Mouse (Mus musculus) embryonic facial prominence, embryonic 12.5 days (tissue): Measurements from ENCODE around the gene Shisa2. TPM values are rescaled to one million over a fixed set of nuclear protein-coding genes. Genes with fewer than 3 reads are reported as not detected.
A peak's percentile ranks its signal among the peaks of the same experiment; 100 is the strongest.

Experiments used
- ATAC-seq: fragments of 200-750 bp; cut with Nextera tagmentation; 2 replicates; pipeline ENCODE4 v1.8.0; 2017; ENCODE audit not compliant: insufficient number of reproducible peaks, insufficient read depth, low FRiP score, low TSS enrichment
- H3K27ac ChIP-seq: fragments of 300-500 bp; sonication (generic); 2 replicates; pipeline ENCODE4 v1.5.1; 2016; ENCODE audit warnings: mild to moderate bottlenecking
- H3K27me3 ChIP-seq: fragments of 300-500 bp; sonication (generic); 2 replicates; pipeline ENCODE4 v1.6.1; 2016; ENCODE audit warnings: mild to moderate bottlenecking, moderate library complexity
- H3K36me3 ChIP-seq: fragments of 300-500 bp; sonication (generic); 2 replicates; pipeline ENCODE4 v1.6.1; 2016; ENCODE audit warnings: mild to moderate bottlenecking
- H3K4me1 ChIP-seq: fragments of 300-500 bp; sonication (generic); 2 replicates; pipeline ENCODE4 v1.6.1; 2016
- H3K4me2 ChIP-seq: fragments of 300-500 bp; sonication (generic); replicated peaks from 2 replicates; pipeline ENCODE4 v1.6.1; 2016; ENCODE audit warnings: mild to moderate bottlenecking, moderate library complexity
- H3K4me3 ChIP-seq: fragments of 300-500 bp; sonication (generic); 2 replicates; pipeline ENCODE4 v1.5.1; 2016; ENCODE audit warnings: mild to moderate bottlenecking
- H3K9ac ChIP-seq: fragments of 300-500 bp; sonication (generic); 2 replicates; pipeline ENCODE4 v1.6.1; 2016; ENCODE audit warnings: mild to moderate bottlenecking, moderate library complexity
- H3K9me3 ChIP-seq: fragments of 300-500 bp; sonication (generic); 2 replicates; pipeline ENCODE4 v1.6.1; 2016; ENCODE audit warnings: mild to moderate bottlenecking, moderate library complexity
- WGBS: fragments of 180-500 bp; shearing (Covaris S2); methylation state at CpG from one replicate; pipeline ENCODE4 v1.1.7; 2016; 5-methylcytosine and 5-hydroxymethylcytosine counted together
- polyA plus RNA-seq: library from polyadenylated mRNA; unstranded; fragments of >200 nt; fragmentation: Nextera tagmentation; extraction: Ambion mirVana; gene quantifications from 2 replicates; pipeline ENCODE4 v1.2.1, GENCODE M21; 2016

Shisa2 gene
- polyA plus RNA-seq, 1 experiment from 2014 or later: 54.8 TPM

DNA sequence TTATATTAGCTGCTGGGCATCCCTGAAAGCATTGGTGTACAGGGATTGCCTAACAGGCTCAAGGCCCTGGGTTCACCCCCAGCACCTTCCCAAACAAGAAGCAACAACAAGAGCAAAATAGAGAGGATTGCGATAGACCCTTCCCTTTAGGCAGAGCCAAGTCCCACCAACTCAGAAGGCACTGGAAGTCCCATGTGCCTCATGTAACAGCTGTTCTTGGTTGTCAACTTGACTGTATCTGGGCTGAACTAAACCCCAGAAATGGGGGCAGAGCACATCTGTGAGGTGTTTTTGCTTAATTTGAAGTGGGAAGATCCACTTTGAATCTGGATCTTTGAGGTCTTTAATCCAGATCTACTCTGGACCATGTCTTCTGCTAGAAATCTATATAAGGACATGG is 32.0 kb downstream of the Shisa2 start:
- H3K4me1 ChIP-seq: no peaks in the 10 kb centered on the region
- H3K36me3 ChIP-seq: no peaks in the 10 kb centered on the region
- no peak overlapping the region for H3K4me3 ChIP-seq
- no peak for ATAC-seq
- no peaks in the 10 kb centered on the region for H3K27me3 ChIP-seq
- H3K27ac ChIP-seq: no peak overlapping the region
- no peak overlapping the region for H3K4me2 ChIP-seq
- no peak overlapping the region for H3K9ac ChIP-seq
- 92% methylated on average over 1 of the region's 1 CpGs for WGBS
- no peaks in the 10 kb centered on the region for H3K9me3 ChIP-seq

DNA sequence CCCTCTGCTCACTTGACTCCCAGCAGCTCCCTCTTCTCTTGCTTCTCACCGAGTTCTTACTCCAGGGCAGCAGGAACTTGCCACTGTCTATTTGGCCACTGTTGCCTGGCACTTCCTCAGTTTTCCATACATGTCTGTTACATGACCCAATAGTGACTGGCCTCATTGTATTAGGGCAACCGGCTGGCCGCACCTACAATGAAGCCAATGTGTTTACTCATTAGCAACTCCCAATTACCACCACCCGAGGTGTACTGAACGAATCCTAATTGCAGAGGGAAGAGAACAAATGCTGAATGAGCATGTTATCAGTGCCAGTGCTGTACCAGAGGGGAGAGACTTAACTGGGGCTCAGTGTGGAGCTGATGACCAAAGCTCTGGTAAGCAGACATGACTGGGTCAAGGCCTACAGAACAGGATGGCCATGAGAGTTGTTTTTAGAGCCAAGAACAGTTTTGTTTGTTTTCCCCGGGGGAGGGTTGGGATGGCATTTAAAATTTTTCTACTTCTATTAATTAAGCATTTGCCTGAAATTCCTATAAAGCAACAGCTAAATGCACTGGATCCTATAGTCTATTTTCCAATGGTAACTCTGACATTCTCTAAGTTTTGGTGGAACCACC is 47.9 kb downstream of the Shisa2 start:
- Histone ChIP-seq H3K4me3 (no peak overlapping the region), H3K4me2 (no peak overlapping the region), H3K9me3 (no peaks in the 10 kb centered on the region), H3K9ac (no peak overlapping the region), H3K27ac (no peak overlapping the region), H3K27me3 (no peaks in the 10 kb centered on the region), H3K36me3 (no peaks in the 10 kb centered on the region), H3K4me1 (peaks cover 22% of the 10 kb centered on the region)
- WGBS: 76% methylated on average over 6 of the region's 6 CpGs
- no peak for ATAC-seq

- Histone ChIP-seq H3K9me3 (no peaks in the 10 kb centered on the region), H3K36me3 (no peaks in the 10 kb centered on the region), H3K9ac (no peak overlapping the region), H3K27ac (no peak overlapping the region), H3K4me3 (no peak overlapping the region), H3K4me2 (no peak overlapping the region), H3K4me1 (peaks cover 22% of the 10 kb centered on the region), H3K27me3 (no peaks in the 10 kb centered on the region)
- 17% methylated on average over 8 of the region's 8 CpGs for WGBS
- no peak for ATAC-seq
Measured at GRCm38 (mm10) chr14:59674556-59674955, 49.4 kb downstream of the Shisa2 start.

- no peak overlapping the region for H3K9ac ChIP-seq
- WGBS: 67% methylated on average over 4 of the region's 4 CpGs
- H3K4me2 ChIP-seq: no peak overlapping the region
- H3K9me3 ChIP-seq: no peaks in the 10 kb centered on the region
- H3K27me3 ChIP-seq: no peaks in the 10 kb centered on the region
- H3K4me3 ChIP-seq: no peak overlapping the region
- 0 out of 2 replicates have a peak overlapping the region, but pooled peaks have one; percentile 17 for H3K27ac ChIP-seq
- peaks cover 20% of the 10 kb centered on the region for H3K4me1 ChIP-seq
- H3K36me3 ChIP-seq: no peaks in the 10 kb centered on the region
- no peak for ATAC-seq
Measured at GRCm38 (mm10) chr14:59675330-59675729, 50.2 kb downstream of the Shisa2 start.

DNA sequence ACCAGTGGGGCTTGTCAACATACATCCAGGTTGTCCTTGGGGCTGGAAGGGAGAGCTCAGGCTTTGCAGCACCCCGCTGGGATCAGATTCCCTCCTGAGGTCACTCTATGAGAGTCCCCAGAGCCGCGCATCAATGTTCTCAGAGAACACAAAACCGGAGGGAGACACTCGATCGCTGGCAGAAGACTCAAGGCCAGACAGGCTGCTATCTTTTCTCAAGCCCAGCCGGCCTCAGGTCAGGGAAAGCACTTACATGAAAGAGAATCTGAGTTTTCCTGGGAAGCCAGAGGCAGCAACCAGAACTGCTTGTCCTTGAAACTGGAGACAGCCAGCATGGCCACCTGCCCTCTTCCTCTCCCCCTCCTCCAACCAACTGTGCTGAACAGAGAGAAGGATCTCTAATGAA is 52.5 kb downstream of the Shisa2 start:
- WGBS: 56% methylated on average over 7 of the region's 7 CpGs

More for the DNA sequence above, 52.5 kb downstream of the Shisa2 start:
- peaks cover 19% of the 10 kb centered on the region for H3K4me1 ChIP-seq
- H3K9me3 ChIP-seq: no peaks in the 10 kb centered on the region
- no peaks in the 10 kb centered on the region for H3K27me3 ChIP-seq
- ATAC-seq: 0 out of 2 replicates have a peak, but pooled peaks have one; percentile 22
- 0 out of 2 replicates have a peak overlapping the region, but pooled peaks have one; percentile 6 for H3K27ac ChIP-seq
- no peaks in the 10 kb centered on the region for H3K36me3 ChIP-seq
- H3K4me3 ChIP-seq: no peak overlapping the region
- no peak overlapping the region for H3K4me2 ChIP-seq
- no peak overlapping the region for H3K9ac ChIP-seq

Other genes with a start within 250 kb of the Shisa2 start
- gene Phf11c, start 229.9 kb upstream of the Shisa2 start, polyA plus RNA-seq: 0.57 and 0.75 TPM in 2 replicates
- 12.5 and 12.7 TPM in 2 replicates for gene Setdb2, start 184.4 kb upstream of the Shisa2 start, polyA plus RNA-seq
- 40.1 and 40.7 TPM in 2 replicates for gene Cab39l, start 184.3 kb upstream of the Shisa2 start, polyA plus RNA-seq
- gene Cdadc1, start 27.3 kb upstream of the Shisa2 start, polyA plus RNA-seq: 34.1 and 36.0 TPM in 2 replicates